Mouse (Mus musculus): ENCODE results near the gene Trmt2b.

DNA sequence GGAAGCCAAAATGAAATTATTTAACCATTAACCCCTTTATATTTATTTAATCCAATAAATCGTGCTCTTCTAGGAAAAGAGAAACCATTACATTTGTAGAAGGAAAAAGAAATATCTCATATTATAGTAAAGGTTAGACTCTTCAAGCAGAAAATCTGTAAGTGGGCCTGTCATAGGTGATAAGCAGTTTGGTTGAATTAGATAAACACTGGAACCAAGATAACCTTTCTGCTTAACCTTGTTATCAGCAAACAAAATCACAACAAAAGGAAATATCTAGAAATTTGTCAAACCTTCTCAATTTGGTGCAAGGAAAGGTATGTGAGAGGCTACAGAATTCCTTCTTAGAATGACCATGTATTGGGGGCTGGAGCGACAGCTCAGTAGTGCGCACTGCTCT lies 3.7 kb upstream of the Trmt2b start:
- TF ChIP-seq CTCF (conservative IDR thresholded peaks at IDR 0.05 in 1 of 2, IDR thresholded peaks at IDR 0.05 in 1 of 2; ENCODE audit: low read depth in 2 of 2, low read length in 2 of 2) (no peak), PAX5 (IDR thresholded peaks at IDR 0.05; ENCODE audit: low read length) (no peak), EP300 (IDR thresholded peaks at IDR 0.05; ENCODE audit: low read length) (no peak), POLR2A (IDR thresholded peaks at IDR 0.05; ENCODE audit: low read depth, low read length) (no peak), MAX (IDR thresholded peaks at IDR 0.05; ENCODE audit: low read length) (no peak), MXI1 (IDR thresholded peaks at IDR 0.05; ENCODE audit: low read depth, low read length) (no peak)

Measured in CH12.LX (cell line).